Mouse (Mus musculus): ENCODE measurements around the gene Acta2.
A peak's percentile ranks its signal among the peaks of the same experiment; 100 is the strongest.

The Acta2 gene

DNA sequence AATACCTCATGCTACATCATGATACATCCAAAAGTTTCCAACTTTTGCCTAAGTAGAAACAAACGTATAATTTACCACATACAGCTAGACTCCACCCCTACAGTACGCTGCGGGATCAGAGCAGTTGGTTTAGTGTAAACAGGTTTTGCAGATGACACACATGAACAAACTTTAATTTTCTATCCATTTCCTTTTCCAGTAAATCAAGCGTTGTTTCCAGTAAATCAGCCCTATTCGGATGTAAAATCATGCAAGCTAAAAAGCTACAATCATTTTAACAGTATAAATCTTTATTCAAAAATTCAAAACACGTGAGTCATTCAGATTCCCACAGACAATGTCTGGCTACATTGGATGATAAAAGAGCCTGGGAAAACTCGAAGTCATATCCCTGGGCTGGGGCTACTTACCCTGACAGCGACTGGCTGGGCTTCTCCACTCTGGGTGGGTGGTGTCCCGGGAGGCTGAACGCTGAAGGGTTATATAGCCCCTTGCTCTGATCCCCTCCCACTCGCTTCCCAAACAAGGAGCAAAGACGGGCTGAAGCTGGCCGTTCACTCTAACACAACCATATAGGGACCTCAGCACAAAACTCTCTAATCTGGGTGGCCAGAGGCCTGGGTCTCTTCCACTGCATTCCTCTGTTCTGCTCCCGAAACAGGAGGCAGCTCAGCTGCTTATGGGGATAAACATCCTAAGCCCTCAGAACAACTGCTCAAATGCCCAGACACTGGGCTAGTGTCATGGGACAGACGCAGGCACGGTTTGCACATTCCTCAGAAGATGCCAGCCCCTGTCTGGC, at the start of gene Acta2:
TSS of gene Acta2 (minus strand) at position 711 of the 802 bp plus-strand sequence.
- DNase-seq (ENCODE audit: low read depth, low spot score), result no peak

DNA sequence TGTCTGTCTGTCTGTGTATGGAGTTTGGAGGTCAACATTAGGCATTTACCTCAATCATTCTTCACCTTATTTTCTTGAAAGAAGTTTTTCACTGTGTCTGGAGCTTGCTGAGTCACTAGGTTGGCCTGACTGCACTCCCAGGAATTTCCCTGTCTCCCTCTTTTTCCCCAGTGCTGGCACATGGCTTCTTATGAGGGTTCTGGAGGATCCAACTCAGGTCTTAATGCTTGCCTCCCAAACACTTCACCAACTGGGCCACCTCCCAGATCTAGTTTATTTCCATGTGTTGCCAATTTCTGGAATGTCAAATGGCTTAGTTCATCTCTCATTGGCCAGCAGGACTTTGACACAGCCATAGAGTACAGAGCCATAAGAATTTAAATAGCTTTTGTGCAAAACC, 49.5 kb upstream of the Acta2 start:
- DNase-seq (ENCODE audit: low read depth, low spot score), result no peak

DNA sequence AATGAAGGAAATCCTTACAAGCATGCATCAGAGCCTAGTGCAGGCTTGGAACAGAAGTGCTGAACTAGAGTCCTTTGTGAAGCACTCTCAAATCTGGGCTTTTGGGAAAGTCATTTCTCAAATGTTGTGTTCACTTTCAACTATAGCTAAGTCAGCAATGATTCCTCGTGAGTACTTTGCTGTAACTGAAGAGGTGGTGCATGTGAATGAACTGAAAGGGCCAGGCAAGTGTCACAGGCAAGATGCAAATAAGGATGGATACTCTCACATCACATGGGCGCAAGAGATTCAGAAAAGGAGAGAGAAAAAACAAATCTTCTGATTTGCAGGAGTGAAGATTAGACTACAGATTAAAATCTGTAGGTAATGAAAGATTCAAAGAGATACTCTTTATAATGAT, 45.0 kb upstream of the Acta2 start:
- DNase-seq (ENCODE audit: low read depth, low spot score), result no peak

- no peak for DNase-seq (ENCODE audit: low read depth, low spot score)
Measured at GRCm38 (mm10) chr19:34299229-34299628, 43.8 kb upstream of the Acta2 start.

- DNase-seq (ENCODE audit: low read depth, low spot score), result no peak
Measured at GRCm38 (mm10) chr19:34298531-34298930, 43.1 kb upstream of the Acta2 start.

DNA sequence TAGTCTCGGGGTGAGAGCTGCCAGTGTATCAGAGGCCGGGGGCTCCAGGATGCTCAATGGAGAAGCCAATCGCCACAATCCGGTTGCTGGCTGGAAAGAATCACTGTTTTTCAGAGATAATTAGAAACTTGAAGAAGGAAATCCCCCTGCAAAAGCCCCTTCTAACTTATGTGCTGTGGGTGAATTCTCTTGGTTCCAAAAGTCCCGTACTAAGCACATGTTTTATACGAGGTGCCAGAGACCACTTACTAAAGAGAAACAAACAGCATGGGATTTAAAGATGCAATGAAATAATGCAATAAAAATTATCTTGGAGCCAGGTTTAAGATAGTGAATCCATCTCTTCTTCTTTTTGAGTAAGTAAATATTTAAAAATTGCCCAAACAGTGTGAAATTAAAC, 40.1 kb upstream of the Acta2 start:
- DNase-seq (ENCODE audit: low read depth, low spot score), result no peak

DNA sequence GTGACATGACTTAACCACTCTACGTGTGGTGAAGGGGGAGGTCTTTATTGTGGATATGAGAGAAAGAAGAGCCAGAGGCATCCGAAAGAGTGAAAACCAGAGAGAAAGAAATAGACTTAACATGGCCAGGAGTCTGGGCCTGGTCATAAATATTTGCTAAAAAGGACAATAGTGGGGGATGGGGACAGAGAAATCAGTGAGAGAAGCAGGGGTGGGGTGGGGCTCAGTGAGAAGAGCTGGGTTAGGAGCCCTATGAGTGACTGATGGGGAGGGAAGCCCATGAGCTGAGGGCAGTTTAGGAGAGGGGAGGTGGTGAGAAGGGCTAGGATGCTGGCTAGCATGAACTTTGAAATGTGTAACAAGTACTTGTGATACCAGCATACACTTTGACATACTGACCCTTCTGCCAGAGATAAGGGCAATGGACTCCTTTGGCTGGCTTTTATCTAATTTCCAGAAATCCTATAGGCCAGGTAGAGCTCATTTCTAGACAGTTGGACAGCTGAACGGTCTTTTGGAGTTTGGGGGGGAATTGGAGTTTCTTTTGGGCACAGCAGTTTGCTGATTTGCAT, 38.1 kb upstream of the Acta2 start:
- DNase-seq (ENCODE audit: low read depth, low spot score), result no peak

GRCm38 (mm10) chr19:34292701-34293100, 37.3 kb upstream of the Acta2 start:
- no peak for DNase-seq (ENCODE audit: low read depth, low spot score)

DNA sequence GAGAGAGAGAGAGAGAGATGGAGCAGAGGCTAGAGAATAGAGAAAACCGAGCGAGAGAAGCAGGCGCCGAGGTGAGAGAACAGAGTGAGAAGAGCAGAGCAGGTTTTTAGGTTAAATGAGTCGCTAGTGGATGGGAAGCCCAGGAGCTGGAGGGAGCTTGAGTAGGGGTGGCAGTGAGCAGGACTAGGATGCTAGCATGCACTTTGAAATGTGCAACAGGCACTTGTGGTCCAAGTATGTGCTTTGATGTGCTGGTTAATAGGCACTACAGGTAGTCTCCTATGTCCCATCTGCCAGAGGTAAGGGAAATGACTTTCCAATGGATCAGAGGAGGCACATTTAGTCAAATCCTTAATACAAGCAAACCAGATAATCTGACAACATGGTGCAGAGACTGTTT, 36.6 kb upstream of the Acta2 start:
- no peak for DNase-seq (ENCODE audit: low read depth, low spot score)

- no peak for DNase-seq (ENCODE audit: low read depth, low spot score)
Measured at GRCm38 (mm10) chr19:34291379-34291778, 36.0 kb upstream of the Acta2 start.

- DNase-seq (ENCODE audit: low read depth, low spot score), result no peak
Measured at GRCm38 (mm10) chr19:34290872-34291341, 35.5 kb upstream of the Acta2 start.

DNA sequence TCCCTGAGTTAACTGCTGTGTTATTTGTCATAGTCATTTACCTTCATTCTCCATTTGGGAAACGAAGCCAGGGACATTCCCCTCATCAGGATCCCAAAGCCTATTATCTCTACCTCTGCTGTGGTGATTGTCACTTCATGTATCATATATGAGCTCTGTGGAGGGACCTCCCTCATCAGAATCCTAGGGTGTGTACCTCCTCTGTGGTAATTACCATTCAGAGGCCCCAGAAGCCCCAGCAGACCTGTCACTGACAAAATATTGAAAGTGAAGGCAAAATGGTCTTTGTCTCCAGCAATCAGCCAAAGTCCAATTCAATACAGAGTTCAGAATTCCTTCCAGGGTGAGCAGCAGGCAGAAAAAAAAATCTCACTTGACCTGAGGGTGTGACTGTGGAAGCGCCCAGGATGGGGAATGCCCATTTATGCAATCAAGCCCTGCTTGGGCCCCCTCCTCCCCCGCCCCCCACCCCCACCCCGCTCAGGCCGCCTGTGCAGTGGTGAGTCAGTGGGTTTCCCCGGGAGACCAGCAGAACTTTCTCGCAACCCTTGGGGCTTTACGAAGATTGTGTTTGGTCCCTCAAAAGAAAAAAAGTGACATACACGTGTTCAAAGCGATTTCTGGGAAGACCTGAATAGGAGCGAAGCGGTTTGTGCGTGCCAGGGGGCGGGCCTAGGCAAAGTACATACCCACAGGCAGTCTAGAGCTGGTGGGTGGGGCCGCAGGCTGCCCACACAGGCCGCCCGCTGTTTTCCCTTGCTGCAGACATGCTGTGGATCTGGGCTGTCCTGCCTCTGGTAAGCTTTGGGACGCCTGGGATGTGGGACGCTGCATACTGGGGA, 34.8 kb upstream of the Acta2 start, which contains the start of gene Fas:
TSS of gene Fas (plus strand) at position 719 of the 842 bp plus-strand sequence.
- peak; percentile 63 for DNase-seq (ENCODE audit: low read depth, low spot score)

DNA sequence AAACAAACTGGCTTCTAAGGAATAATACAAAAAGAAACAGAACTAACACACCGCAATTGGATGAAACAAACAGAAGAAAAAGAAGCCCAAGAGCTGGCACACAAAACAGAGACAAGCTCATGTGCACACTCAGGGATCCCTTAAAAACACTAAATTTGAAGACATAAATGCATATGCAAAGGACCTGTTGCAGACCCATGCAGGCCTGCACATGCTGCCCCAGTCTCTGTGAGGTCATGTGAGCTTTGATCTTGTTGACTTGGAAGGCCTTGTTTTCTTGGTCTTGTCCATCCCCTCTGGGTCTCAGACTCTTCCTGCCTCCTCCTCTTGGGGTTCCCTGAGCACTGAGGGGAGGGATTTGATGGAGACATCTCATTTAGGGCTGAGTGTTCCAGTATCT, 33.3 kb upstream of the Acta2 start:
- no peak for DNase-seq (ENCODE audit: low read depth, low spot score)

- DNase-seq (ENCODE audit: low read depth, low spot score), result no peak
Measured at GRCm38 (mm10) chr19:34287656-34288415, 32.4 kb upstream of the Acta2 start.

GRCm38 (mm10) chr19:34287221-34287620, 31.8 kb upstream of the Acta2 start:
- no peak for DNase-seq (ENCODE audit: low read depth, low spot score)

- no peak for DNase-seq (ENCODE audit: low read depth, low spot score)
Measured at GRCm38 (mm10) chr19:34284826-34285225, 29.4 kb upstream of the Acta2 start.

DNA sequence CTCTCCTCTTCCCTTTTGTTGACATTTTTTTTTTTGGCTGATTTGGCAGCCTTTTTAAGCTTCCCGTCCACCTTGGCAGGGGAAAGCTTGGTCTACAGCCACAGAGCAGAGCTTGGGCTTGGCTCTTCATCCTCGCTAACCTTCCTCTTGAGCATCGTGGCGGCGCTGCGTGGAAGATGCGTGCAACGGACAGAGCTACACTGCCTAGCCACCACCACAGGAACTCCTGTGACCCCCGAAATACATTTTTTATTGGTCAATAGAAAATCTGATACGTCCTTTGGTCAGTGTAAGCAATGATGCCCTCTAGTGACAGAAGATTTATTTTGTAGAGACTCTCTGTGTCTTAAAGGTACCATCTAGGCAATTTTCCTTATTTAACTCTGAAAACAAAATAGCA, 29.0 kb upstream of the Acta2 start:
- no peak for DNase-seq (ENCODE audit: low read depth, low spot score)

DNA sequence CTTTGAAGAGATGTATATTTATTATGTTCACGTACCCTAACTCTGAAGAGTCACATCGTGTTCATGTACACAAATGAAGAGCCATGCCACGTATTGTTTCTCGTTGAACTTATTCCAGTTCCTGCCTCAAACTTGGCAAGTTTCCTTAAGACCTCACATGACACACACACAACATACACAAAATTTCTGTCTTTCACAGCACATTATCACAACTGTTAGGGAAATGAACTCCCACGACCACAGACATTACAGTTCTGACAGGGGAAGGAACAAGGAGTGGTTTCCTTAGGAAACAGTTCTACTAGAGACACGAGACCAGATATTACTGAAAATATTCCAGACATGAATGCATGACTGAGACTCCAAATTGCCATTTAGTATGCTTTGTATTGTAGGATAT, 28.2 kb upstream of the Acta2 start:
- DNase-seq (ENCODE audit: low read depth, low spot score), result no peak

- DNase-seq (ENCODE audit: low read depth, low spot score), result no peak
Measured at GRCm38 (mm10) chr19:34278078-34278477, 22.7 kb upstream of the Acta2 start.

DNA sequence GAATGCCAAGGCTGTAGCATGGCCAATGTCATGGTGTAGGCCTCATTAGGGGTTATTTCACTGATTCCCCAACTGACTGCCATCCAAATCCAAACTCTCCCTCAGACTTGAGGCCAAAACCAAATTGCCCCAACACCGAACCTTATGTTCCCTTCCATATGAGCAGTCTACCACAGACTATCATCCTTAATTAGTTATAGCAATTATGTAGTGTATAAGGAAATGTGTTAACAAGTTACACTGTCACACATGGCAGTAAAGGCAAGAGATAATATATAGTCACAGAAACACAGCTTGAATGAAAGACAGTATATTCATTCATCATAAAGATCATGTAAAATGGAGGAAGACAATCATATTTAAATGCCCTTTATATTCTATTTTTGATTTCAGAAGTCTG, 17.7 kb upstream of the Acta2 start:
- no peak for DNase-seq (ENCODE audit: low read depth, low spot score)

DNA sequence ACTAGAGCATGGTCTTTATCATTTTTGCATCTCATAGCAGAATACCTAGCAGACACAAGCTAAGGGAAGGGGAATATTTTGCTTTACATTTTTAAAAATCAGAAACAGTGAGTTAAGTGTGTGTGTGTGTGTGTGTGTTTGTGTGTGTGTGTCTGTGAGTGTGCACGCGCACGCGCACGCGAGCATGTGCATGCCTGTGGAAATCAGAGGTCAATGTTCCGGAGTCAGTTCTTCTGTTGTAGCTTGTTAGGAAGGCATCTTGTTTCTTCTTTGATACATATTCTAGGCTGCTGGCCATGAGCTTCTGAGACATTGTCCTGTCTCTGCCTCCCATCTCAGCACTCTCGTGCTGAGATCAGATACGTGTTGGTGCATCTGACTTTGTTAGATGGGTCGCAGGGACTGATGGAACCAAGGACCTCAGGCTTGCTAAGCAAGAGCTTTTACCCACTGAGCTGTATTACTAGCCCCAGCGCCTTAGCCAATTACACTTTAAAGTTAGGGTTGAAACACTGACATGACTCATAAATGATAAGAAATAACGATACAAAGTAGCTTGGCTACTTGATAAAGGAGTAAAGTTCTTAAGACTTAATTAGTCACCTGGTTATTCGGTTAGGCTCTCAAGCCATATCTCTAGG, 15.6 kb upstream of the Acta2 start:
- DNase-seq (ENCODE audit: low read depth, low spot score), result no peak

All from ZHBTc4 (cell line).